Mouse (Mus musculus): ENCODE measurements around the gene Vmn1r69.

Gene Vmn1r69

GRCm38 (mm10) chr7:10613559-10613958 lies at the start of gene Vmn1r69:
Gene Vmn1r69 (minus strand): TSS chr7:10613659.
- DNase-seq (ENCODE audit: low spot score in 2 of 2) = no peak

- no peak for DNase-seq (ENCODE audit: low spot score in 2 of 2)
These were observed 17.8 kb upstream of the Vmn1r69 start, which contains the start of gene Vmn1r70 for GRCm38 (mm10) chr7:10631232-10631631. Gene Vmn1r70 (plus strand): TSS chr7:10631532.

- no peak for DNase-seq (ENCODE audit: low spot score in 2 of 2)
These were observed 55.1 kb downstream of the Vmn1r69 start, which contains the start of gene Vmn1r68 for GRCm38 (mm10) chr7:10558385-10558784. Gene Vmn1r68 (minus strand): TSS chr7:10558485.
